Mouse (Mus musculus): ENCODE measurements around the gene Dis3l.
"Not testable (repeated sequence)": the region's sequence is repeated elsewhere in the genome, so short reads cannot be mapped to it uniquely, and the experiment has no call there.

Dis3l gene

DNA sequence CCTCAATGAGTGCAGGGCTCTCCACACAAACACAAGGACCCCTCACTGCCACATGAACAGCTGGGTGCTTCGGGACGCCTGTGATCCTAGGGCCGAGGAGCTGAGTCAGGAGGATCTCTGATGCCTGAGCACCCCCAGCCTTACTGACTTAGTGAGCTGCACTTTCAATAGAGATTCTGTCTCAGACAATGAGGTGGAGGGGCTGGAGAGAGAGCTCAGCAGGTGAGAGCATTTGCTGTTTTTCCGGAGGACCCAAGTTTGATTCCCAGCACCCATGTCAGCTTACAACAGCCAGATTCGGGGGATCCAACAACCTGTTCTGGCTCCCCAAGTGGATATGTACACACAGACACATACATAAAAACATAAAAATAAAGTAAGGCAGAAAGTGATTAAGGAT, 24.1 kb downstream of the Dis3l start:
- DNase-seq (ENCODE audit: low spot score in 2 of 2) = no peak

DNA sequence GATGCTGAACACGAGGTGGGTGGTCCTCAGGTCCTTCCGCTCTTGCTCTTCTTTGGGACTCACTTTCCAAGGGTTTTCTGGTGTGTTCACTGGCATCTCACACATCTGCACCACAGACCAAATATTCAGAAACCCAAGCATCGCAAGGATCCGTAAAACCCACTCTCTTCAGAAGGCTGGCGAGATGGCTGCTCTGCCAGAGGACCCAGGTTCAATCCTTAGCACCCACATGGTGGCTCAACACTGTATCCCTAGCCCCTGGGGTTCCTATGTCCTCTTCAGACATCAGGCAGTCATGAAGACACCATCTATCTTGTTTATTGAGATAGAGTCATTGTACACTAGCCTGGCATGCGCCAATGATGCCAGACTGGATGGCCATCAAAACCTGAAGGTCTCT, 26.4 kb downstream of the Dis3l start:
- no peak for DNase-seq (ENCODE audit: low spot score in 2 of 2)

GRCm38 (mm10) chr9:64312128-64312527, 29.0 kb downstream of the Dis3l start:
- no peak for DNase-seq (ENCODE audit: low spot score in 2 of 2)

GRCm38 (mm10) chr9:64310996-64311785, 29.9 kb downstream of the Dis3l start:
- DNase-seq (ENCODE audit: low spot score in 2 of 2) = no peak

- DNase-seq (ENCODE audit: low spot score in 2 of 2) = no peak
Measured at GRCm38 (mm10) chr9:64306476-64307312, 34.4 kb downstream of the Dis3l start.

- not testable (repeated sequence) for DNase-seq (ENCODE audit: low spot score in 2 of 2)
Measured at GRCm38 (mm10) chr9:64303086-64303485, 38.0 kb downstream of the Dis3l start.

GRCm38 (mm10) chr9:64282404-64282987, 58.6 kb downstream of the Dis3l start:
- DNase-seq (ENCODE audit: low spot score in 2 of 2) = no peak

GRCm38 (mm10) chr9:64281781-64282178, 59.3 kb downstream of the Dis3l start:
- DNase-seq (ENCODE audit: low spot score in 2 of 2) = no peak

DNA sequence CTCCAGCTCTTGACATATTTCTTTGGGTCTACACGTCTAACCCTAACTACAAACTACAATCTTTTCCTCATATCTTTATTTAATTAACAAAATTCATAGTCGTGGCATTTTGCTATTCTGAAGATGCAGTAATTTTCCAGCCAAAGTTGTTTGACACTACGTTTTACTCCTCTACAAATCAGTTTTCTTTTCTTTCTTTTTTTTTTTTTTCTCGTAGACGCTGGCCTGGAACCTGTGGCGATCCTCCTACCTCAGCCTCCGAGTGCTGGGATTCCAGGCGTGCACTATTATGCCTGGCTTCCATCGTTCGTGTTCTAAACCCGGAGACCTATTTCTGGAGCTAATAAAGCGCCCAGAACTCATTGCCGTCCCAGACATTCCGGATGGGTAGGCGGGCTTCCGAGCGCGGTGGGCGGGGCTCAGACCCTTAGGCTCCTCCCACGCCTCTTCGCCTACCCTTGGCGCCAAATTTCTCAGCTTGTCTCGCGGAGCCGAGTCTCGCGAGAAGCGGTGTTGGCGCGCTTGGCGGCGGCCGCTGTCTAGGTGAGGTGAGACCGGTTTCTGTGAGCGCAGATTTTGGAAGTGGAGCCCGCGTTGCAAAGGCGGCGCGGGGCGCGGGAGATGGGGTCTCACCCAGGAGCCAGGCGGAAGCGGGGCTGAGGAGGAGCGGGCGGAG, 59.8 kb downstream of the Dis3l start, which contains the start of gene Tipin:
Tipin (plus strand) TSS at position 477 of the 676 bp plus-strand sequence.
- peak; percentile 81 to 86 for DNase-seq (ENCODE audit: low spot score in 2 of 2)

DNA sequence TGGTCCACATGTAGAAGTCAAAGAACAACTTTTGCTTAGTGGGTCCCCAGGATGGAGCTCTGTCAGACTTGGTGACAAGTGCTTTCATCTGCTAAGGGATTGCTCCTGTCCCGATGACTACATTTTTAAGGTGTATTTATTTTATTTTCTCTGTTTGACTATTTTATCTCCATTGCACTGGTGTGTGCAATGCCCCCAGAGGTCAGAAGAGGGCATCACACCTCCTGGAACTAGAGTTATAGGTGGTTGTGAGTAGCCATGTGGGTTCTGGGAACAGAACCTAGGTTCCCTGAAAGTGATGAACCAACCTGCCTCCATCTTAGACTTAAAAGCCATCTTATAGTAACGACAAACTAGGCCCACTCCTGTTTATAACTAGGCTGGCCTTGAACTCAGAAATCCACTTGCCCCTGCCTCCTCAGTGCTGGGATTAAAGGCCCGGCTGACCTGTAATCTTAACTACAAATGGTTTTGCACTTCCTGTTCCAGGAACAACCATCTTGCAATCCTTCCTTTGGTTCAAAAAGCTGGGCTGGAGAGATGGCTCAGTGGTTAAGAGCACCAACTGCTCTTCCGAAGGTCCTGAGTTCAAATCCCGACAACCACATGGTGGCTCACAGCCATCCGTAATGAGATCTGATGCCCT, 62.3 kb downstream of the Dis3l start:
- DNase-seq (ENCODE audit: low spot score in 2 of 2) = no peak

DNA sequence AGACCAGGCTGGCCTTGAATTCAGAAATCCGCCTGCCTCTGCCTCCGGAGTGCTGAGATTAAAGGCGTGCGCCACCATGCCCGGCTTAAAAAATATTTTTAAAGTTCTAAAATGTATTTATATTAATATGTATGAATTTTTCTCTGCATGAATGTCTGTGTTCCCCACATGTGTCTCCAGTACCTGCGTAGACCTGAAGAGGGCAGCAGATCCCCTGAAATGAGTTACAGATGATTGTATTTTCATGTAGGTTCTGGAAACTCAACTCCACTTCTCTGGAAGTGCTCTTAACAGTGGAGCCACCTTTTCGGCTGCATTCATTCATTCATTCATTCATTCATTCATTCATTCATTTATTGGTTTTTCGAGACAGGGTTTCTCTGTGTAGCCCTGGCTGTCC, 63.4 kb downstream of the Dis3l start:
- DNase-seq (ENCODE audit: low spot score in 2 of 2) = peak; percentile 45 to 54

GRCm38 (mm10) chr9:64274919-64275318, 66.2 kb downstream of the Dis3l start:
- DNase-seq (ENCODE audit: low spot score in 2 of 2) = no peak

DNA sequence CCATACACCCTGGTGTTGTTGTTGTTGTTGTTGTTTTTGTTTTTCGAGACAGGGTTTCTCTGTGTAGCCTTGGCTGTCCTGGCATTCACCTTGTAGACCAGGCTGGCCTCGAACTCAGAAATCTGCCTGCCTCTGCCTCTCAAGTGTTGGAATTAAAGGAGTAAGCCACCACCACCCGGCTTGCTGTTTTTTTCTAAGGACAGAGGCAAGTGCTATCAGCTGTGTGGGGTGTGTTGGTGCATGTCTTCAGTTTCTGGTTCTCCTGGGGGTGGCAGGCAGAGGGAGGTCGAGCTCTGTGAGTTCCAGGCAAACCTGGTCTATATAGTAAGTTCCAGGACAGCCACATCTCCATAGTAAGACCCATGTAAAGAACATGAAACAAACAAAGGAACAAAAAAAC, 66.8 kb downstream of the Dis3l start:
- no peak for DNase-seq (ENCODE audit: low spot score in 2 of 2)

- DNase-seq (ENCODE audit: low spot score in 2 of 2) = no peak
Measured at GRCm38 (mm10) chr9:64273757-64274156, 67.3 kb downstream of the Dis3l start.

DNA sequence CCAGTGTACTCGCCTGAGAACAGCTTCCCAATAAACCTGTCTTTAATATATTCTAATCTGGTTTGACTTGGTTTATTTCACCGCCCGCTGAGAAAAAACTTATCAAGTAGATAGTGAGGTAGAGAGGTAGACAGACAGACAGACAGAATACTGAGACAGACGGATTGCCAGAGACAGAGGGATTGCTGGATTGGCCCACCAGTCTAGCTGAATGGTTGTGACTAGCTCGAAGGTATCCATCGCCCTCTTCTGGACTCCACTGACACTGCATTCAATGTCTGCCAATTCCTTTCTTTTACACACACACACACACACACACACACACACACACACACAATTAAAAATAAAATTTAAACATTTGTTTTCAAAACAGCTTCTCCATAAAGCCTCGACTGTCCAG, 68.5 kb downstream of the Dis3l start:
- DNase-seq (ENCODE audit: low spot score in 2 of 2) = peak; percentile 22 to 52

DNA sequence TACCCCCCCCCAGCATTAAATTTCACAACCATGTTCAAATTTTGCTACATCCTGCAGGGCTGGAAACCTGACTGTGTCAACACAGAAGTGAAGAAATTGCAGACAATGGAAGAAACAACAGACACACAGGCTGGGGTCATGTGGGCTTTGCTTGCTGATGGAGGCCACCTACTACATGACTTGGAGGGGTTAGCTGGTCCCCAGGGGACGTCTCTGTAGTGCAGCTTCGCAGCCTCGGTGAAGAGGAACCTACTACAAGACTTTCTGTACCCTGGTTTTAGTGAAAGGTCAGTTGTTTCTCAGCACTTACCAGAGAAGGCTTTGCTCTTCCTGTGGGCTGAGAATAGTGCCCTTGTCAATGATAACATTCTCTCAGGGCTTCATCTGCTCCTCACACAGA, 69.8 kb downstream of the Dis3l start:
- DNase-seq (ENCODE audit: low spot score in 2 of 2) = no peak

DNA sequence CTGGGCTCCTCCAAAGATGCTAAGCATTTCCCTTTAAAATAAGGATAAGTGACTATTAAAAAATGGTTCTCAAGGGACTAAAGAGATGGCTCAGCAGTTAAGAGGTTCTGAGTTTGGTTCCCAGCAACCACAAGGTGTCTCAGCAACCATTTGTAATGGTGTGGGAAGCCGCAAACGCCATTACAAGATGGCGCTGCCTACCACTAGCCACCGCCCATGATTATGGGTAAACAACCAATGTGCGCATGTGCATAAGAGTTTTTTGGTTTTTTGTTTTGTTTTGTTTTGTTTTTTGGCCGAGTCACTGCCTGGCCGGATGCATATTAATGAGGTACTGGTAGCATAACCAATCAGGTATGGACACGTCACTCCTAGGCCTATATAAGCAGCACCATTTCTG, 72.3 kb downstream of the Dis3l start:
- not testable (repeated sequence) for DNase-seq (ENCODE audit: low spot score in 2 of 2)

DNA sequence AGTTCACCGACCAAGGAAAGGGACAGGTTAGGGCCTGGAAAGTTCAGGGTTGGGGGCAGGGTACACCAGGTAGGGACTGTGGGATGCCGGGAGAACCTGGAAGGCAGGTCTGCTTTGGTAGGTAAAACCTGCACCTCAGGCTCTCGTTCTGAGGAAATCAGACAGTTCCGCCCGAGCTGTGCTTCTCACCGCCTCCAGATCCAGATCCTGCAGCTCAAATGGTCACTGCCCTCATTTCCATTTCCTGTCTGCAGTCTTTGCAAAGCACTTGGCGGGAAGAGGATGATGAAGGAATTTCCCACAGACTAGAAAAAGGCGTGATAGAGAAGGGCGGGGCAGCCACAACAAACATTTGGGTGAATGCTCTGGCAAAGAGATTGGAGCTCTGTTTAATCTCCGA, 72.9 kb downstream of the Dis3l start:
- DNase-seq (ENCODE audit: low spot score in 2 of 2) = no peak

- no peak for DNase-seq (ENCODE audit: low spot score in 2 of 2)
Measured at GRCm38 (mm10) chr9:64267231-64267630, 73.9 kb downstream of the Dis3l start.

- DNase-seq (ENCODE audit: low spot score in 2 of 2) = no peak
Measured at GRCm38 (mm10) chr9:64264813-64265212, 76.3 kb downstream of the Dis3l start.

DNA sequence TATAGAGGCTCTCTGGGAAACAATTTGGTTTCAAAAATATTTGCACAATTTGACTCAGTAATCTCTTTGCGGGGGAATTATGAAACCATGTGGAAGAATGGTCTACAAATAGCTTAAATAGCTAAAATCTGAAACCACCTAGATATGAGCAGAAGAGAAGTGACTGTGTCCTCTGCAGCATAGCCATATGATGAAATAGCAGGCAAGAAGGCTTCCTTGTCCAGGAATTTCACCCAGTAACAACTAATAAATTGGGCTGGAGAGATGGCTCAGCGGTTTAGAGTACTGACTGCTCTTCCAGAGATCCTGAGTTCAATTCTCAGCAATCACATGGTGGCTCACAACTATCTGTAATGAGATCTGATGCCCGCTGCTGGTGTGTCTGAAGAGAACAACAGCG, 80.1 kb downstream of the Dis3l start:
- DNase-seq (ENCODE audit: low spot score in 2 of 2) = no peak
